Mouse (Mus musculus): ENCODE data around the gene Pde11a. TPM values are rescaled to one million over a fixed set of nuclear protein-coding genes. Genes with fewer than 3 reads are reported as not detected.

The Pde11a gene
- polyA plus RNA-seq, 1 experiment from 2014 or later: not detected

DNA sequence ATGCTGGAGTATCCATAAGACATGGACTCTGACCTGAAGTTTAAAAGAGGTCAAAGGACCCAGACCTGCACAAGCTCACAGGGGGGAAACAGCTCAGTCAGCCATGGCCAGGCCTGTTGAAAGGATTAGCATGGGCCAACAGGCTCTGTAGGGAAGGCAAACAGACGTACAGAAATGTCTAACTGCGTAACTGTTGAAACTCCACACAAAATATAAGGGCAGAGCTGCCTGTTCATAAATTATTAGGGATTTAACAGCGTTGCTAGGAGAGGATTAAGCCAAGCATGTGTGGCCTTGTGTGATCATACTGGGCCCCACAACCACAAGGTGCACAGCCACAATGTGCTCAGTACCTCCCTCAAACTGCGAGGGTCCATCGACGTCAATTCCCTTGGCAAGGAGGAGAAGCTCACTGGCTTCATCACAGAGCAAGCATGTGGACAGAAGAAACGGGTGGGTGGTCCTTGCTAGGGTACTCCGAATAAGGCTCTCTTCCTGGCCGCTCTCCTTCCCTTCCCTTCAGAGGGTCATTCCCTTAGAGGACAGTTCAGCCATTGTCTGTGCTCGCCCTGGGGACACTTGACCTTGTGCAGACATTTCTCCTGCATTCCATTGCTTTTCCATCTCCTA is 375.2 kb downstream of the Pde11a start:
- Histone ChIP-seq H3K36me3 (ENCODE audit: control insufficient read depth, insufficient read depth, low read length) (no peaks in the 10 kb centered on the region), H3K4me2 (no peak overlapping the region), H3K9me3 (ENCODE audit: control insufficient read depth, low read length) (no peaks in the 10 kb centered on the region), H3K4me3 (ENCODE audit: low read depth, low read length) (no peak overlapping the region), H3K27ac (ENCODE audit: low read depth, low read length) (no peak overlapping the region), H3K9ac (ENCODE audit: low read length) (no peak overlapping the region), H3K4me1 (ENCODE audit: control insufficient read depth, insufficient read depth, low read length) (peaks cover 35% of the 10 kb centered on the region), H3K27me3 (ENCODE audit: control insufficient read depth, insufficient read depth, low read length) (no peaks in the 10 kb centered on the region)
- DNase-seq (ENCODE audit: low spot score, missing footprints) (peak; percentile 85), ATAC-seq (ENCODE audit: low FRiP score) (no peak)
- 47% methylated on average over 10 of the region's 10 CpGs for WGBS

DNA sequence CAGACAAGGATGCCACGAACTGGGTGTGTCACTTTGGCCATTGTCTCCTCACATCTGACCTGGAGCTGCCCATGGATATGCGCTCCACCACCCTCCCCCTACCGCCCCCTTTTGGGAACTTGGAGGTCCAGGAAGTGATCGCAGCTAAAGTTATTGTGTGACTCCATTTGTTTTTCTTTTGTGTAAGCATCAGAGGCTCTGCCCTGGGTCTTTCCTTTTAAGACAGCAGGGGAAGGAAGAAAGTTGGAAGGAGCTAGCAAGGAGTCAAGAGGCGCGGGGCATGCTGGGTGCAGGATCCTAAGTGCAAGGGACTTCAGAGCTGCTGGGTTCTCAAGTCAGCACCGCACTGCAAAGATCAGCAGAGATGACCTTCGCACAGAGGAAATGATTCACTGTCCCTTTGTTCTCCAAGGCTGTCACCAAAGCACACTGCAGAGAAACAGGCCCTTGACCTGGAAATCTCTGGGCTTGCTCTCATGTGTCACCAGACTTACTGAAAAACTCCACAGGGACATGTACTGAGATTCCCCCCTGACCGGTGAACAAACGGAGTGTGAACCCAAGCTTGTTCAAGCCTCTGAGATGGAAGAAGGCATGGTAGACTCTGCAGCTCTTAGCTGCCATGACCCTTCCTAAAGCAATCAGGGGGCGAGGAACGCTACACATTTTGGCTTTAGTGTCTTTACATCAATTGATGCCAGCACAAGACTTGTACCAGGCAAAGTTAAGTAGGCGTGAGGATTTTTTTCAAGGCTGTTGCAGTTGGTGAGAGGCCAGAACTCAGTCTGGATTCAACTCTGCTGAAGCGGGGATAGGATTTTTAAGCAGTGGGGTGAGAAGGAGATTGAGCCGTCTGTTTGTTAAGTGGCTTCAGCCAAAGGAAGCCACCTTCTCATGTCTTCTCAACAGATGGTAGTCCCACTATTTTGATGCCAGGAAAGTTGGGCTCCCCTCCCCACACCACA is 377.9 kb downstream of the Pde11a start:
- peak overlapping the region; percentile 54 for H3K9ac ChIP-seq (ENCODE audit: low read length)

DNA sequence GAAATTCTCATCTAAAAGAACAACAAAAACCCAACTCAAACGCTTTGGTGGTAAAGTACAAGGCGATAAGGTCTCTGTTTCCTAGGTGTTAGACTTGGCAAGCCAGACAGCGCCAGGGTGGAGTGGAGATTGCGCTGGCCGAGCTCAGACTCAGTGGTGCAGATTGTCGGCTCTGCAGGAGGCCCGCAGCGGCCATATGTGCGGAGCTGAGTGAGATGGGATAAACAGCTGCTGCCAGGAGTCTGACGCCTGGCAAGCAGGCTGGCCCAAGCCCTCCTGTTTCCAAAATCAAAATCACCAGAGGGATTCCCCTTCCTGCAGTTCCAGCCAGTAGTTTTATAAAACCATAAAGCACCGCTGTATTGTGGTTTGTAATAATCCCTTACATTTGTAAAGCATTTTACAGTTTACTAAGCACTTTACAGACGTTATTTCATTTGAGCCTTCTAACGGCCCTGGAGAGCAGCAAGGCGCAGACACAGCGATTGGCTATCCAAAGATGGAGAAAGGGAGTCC is 378.7 kb downstream of the Pde11a start:
- H3K27ac ChIP-seq (ENCODE audit: low read depth, low read length): peak overlapping the region; percentile 74
- no peaks in the 10 kb centered on the region for H3K27me3 ChIP-seq (ENCODE audit: control insufficient read depth, insufficient read depth, low read length)
- no peaks in the 10 kb centered on the region for H3K36me3 ChIP-seq (ENCODE audit: control insufficient read depth, insufficient read depth, low read length)
- peak overlapping the region; percentile 54 for H3K9ac ChIP-seq (ENCODE audit: low read length)
- peaks cover 35% of the 10 kb centered on the region for H3K4me1 ChIP-seq (ENCODE audit: control insufficient read depth, insufficient read depth, low read length)
- ATAC-seq (ENCODE audit: low FRiP score) (peak; percentile 66), DNase-seq (ENCODE audit: low spot score, missing footprints) (peak; percentile 95)
- peak overlapping the region; percentile 26 for H3K4me2 ChIP-seq
- H3K4me3 ChIP-seq (ENCODE audit: low read depth, low read length): no peak overlapping the region
- no peaks in the 10 kb centered on the region for H3K9me3 ChIP-seq (ENCODE audit: control insufficient read depth, low read length)
- WGBS: 7% methylated on average over 15 of the region's 15 CpGs

More for the DNA sequence above, 377.9 kb downstream of the Pde11a start:
- Histone ChIP-seq H3K36me3 (ENCODE audit: control insufficient read depth, insufficient read depth, low read length) (no peaks in the 10 kb centered on the region), H3K4me3 (ENCODE audit: low read depth, low read length) (no peak overlapping the region), H3K27ac (ENCODE audit: low read depth, low read length) (peak overlapping the region; percentile 74; the same call in 1 of the 2 replicates), H3K9me3 (ENCODE audit: control insufficient read depth, low read length) (no peaks in the 10 kb centered on the region), H3K4me2 (peak overlapping the region; percentile 26), H3K27me3 (ENCODE audit: control insufficient read depth, insufficient read depth, low read length) (no peaks in the 10 kb centered on the region), H3K4me1 (ENCODE audit: control insufficient read depth, insufficient read depth, low read length) (peaks cover 35% of the 10 kb centered on the region)
- ATAC-seq (ENCODE audit: low FRiP score) (peak; percentile 33; the same call in 1 of the 2 replicates), DNase-seq (ENCODE audit: low spot score, missing footprints) (no peak)
- 46% methylated on average over 15 of the region's 15 CpGs for WGBS

DNA sequence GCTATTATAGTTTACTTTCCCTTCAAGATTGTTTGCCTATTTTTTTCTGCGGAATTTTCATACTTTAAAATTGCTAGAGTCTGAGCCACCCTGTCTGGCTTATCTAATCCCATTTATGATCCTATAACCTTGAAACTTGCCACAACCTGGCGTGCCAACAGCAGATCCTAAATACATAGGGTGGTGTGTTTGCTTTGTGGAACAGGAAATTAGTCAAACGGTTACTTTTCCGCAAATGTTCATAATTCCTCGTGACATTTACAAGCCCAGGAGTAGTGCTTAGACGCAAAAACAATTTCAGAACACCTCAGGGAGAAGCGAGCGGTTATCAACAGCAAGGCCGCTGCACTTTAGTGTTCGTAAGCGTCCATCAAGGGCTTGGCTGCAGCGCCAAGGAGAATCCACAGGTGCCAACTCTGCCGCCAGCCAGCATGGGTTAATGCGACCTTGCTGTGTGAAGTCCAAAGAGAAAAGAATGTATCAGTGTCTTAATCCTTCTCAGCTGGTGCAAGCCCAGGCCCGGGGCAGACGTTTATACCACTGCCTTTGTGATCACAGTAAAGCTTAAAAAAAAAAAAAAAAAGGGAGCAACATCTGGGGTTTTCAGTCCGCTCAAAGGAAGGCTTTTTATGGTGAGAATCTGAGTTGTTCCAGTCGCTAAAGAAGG is 379.3 kb downstream of the Pde11a start:
- Histone ChIP-seq H3K9ac (ENCODE audit: low read length) (peak overlapping the region; percentile 54; the same call in 1 of the 2 replicates), H3K4me3 (ENCODE audit: low read depth, low read length) (no peak overlapping the region), H3K9me3 (ENCODE audit: control insufficient read depth, low read length) (no peaks in the 10 kb centered on the region), H3K36me3 (ENCODE audit: control insufficient read depth, insufficient read depth, low read length) (no peaks in the 10 kb centered on the region), H3K4me1 (ENCODE audit: control insufficient read depth, insufficient read depth, low read length) (peaks cover 31% of the 10 kb centered on the region), H3K4me2 (peak overlapping the region; percentile 26), H3K27me3 (ENCODE audit: control insufficient read depth, insufficient read depth, low read length) (no peaks in the 10 kb centered on the region), H3K27ac (ENCODE audit: low read depth, low read length) (peak overlapping the region; percentile 74; the same call in 1 of the 2 replicates)
- ATAC-seq (ENCODE audit: low FRiP score): peak; percentile 79; the same call in 1 of the 2 replicates
- peak; percentile 92 for DNase-seq (ENCODE audit: low spot score, missing footprints)
- 26% methylated on average over 18 of the region's 18 CpGs for WGBS

DNA sequence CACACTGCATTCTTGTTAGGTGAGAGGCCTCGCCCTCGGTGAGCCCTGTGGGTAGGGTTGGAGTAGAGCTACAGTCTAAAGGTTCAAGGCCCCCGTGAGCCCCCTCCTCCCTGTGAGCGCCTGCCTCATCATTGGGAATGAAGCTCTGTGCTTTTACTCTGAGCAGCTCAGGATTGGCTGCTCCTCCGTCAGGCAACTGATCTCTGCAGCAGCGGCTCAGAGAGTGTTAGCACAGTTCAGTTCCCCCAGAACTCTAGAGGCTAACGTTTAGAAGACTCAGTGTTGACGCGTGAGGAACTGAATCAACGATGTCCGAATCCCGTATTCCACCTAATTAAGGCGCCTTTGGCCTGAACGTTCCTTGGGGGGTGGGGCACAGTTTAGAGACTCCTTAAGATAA is 382.9 kb downstream of the Pde11a start:
- DNase-seq (ENCODE audit: low spot score, missing footprints): no peak
- Histone ChIP-seq H3K36me3 (ENCODE audit: control insufficient read depth, insufficient read depth, low read length) (no peaks in the 10 kb centered on the region), H3K27me3 (ENCODE audit: control insufficient read depth, insufficient read depth, low read length) (no peaks in the 10 kb centered on the region), H3K27ac (ENCODE audit: low read depth, low read length) (no peak overlapping the region), H3K9me3 (ENCODE audit: control insufficient read depth, low read length) (no peaks in the 10 kb centered on the region), H3K4me2 (no peak overlapping the region), H3K9ac (ENCODE audit: low read length) (no peak overlapping the region), H3K4me1 (ENCODE audit: control insufficient read depth, insufficient read depth, low read length) (peaks cover 18% of the 10 kb centered on the region), H3K4me3 (ENCODE audit: low read depth, low read length) (no peak overlapping the region)
- ATAC-seq (ENCODE audit: low FRiP score): no peak
- WGBS: 54% methylated on average over 14 of the region's 14 CpGs

DNA sequence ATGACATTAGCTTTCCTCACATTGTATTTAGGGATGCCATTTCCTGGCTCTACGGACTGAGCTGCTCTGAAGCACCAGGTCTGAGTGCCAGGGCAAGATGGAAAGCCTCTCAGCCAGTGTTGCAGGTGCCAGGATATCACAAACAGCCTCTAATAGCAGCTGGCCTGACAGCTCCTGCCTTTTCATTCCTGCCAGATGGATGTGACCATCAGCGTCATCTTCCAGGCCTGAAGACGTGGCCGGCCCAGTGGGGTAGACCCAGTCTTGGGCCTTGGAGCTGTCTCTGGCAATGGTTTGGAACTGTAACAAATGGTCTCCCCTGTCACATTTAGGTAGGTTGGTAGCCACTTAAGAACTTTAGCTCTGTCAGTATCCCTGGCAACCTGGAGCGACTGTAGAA is 385.3 kb downstream of the Pde11a start:
- H3K27ac ChIP-seq (ENCODE audit: low read depth, low read length): no peak overlapping the region
- WGBS: 93% methylated on average over 5 of the region's 5 CpGs

DNA sequence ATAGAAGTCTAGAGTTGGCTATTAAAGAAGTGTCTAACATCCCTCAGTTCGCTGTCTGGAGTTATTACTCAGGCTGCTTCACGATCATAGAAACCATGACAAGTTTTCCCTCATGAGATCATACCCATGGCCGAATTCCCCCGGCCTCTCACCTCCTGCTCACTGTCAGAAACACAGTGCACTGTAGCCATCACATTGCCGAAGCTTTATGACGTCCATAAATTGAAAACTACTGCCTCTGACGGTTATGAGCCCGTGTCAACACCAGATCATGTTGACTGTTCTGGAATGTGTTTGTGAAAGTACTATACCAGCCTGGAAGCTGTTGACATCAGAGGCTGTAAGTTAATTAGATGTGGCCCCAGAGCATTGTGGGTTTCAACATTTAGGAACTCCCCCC is 387.9 kb downstream of the Pde11a start:
- Histone ChIP-seq H3K4me3 (ENCODE audit: low read depth, low read length) (no peak overlapping the region), H3K4me1 (ENCODE audit: control insufficient read depth, insufficient read depth, low read length) (no peaks in the 10 kb centered on the region), H3K36me3 (ENCODE audit: control insufficient read depth, insufficient read depth, low read length) (no peaks in the 10 kb centered on the region), H3K4me2 (no peak overlapping the region), H3K9me3 (ENCODE audit: control insufficient read depth, low read length) (no peaks in the 10 kb centered on the region), H3K9ac (ENCODE audit: low read length) (no peak overlapping the region), H3K27ac (ENCODE audit: low read depth, low read length) (no peak overlapping the region), H3K27me3 (ENCODE audit: control insufficient read depth, insufficient read depth, low read length) (no peaks in the 10 kb centered on the region)
- DNase-seq (ENCODE audit: low spot score, missing footprints) (no peak), ATAC-seq (ENCODE audit: low FRiP score) (no peak)
- 88% methylated on average over 8 of the region's 8 CpGs for WGBS

More for the DNA sequence above, 385.3 kb downstream of the Pde11a start:
- no peak overlapping the region for H3K4me2 ChIP-seq
- no peaks in the 10 kb centered on the region for H3K27me3 ChIP-seq (ENCODE audit: control insufficient read depth, insufficient read depth, low read length)
- no peaks in the 10 kb centered on the region for H3K4me1 ChIP-seq (ENCODE audit: control insufficient read depth, insufficient read depth, low read length)
- H3K4me3 ChIP-seq (ENCODE audit: low read depth, low read length): no peak overlapping the region
- no peak for ATAC-seq (ENCODE audit: low FRiP score)
- H3K36me3 ChIP-seq (ENCODE audit: control insufficient read depth, insufficient read depth, low read length): no peaks in the 10 kb centered on the region
- no peak for DNase-seq (ENCODE audit: low spot score, missing footprints)
- no peak overlapping the region for H3K9ac ChIP-seq (ENCODE audit: low read length)
- no peaks in the 10 kb centered on the region for H3K9me3 ChIP-seq (ENCODE audit: control insufficient read depth, low read length)

Measured in midbrain, embryonic 11.5 days (tissue).